Mouse (Mus musculus): Measurements from ENCODE around the gene 1700025G04Rik. TPM values are rescaled to one million over a fixed set of nuclear protein-coding genes. Genes with fewer than 3 reads are reported as not detected.

1700025G04Rik gene
- polyA plus RNA-seq, 1 experiment from 2014 or later, result 29.1 TPM

DNA sequence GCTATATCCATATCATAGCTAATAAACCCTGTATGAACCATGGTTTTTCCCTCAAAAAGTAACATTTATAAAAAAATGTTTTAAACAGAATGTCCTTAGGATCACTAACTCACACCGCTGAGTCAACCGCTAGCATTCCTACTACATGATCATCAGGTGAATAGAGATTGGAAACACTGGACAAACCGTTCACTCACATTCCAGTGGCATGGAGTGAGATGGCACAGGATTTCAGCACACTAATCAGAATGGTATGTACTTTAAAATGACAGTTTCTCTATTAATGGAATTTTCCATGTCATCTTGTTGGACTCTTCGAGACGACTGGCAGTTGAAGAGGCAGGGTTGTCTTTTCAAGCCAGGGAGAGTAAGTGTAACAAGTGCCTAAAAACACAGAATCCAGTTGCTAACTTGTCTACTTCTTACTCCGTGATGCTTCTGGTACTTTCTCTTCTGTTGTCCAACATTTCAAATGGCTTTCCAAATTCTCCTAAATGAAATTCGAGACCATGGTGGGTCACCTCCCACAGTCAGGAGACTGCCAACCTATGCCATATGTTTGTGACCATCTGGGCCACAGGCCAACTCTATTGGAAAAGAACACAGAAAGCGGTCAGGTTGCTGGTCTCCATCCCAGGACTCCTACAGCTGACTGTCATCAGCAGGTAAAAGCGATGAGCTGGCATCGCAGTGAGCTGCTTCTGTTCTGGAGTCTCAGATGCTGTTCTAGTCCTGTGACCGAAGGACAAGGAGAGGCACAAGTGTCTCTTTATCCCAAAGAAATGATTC is 26.4 kb downstream of the 1700025G04Rik start:
- H3K9me3 ChIP-seq (ENCODE audit: control insufficient read depth, low read length), result no peaks in the 10 kb centered on the region
- 92% methylated on average over 11 of the region's 11 CpGs for WGBS
- no peaks in the 10 kb centered on the region for H3K27me3 ChIP-seq (ENCODE audit: control insufficient read depth, insufficient read depth, low read length)
- no peak overlapping the region for H3K4me2 ChIP-seq (ENCODE audit: low read depth, low read length)
- ATAC-seq (ENCODE audit: low read depth), result no peak
- H3K9ac ChIP-seq (replicated peaks; ENCODE audit: low read depth, low read length), result no peak overlapping the region
- no peaks in the 10 kb centered on the region for H3K4me1 ChIP-seq (ENCODE audit: control insufficient read depth, insufficient read depth, low read length)
- no peak overlapping the region for H3K4me3 ChIP-seq (ENCODE audit: low read depth, low read length)
- H3K27ac ChIP-seq (ENCODE audit: low read depth, low read length), result no peak overlapping the region
- H3K36me3 ChIP-seq (ENCODE audit: control insufficient read depth, insufficient read depth, low read length), result no peaks in the 10 kb centered on the region

- no peak overlapping the region for H3K27ac ChIP-seq (ENCODE audit: low read depth, low read length)
- no peak for ATAC-seq (ENCODE audit: low read depth)
Measured at GRCm38 (mm10) chr1:152061745-152062144, 28.2 kb downstream of the 1700025G04Rik start.

GRCm38 (mm10) chr1:152060265-152060664 is 29.7 kb downstream of the 1700025G04Rik start:
- H3K4me1 ChIP-seq (ENCODE audit: control insufficient read depth, insufficient read depth, low read length), result no peaks in the 10 kb centered on the region
- H3K27ac ChIP-seq (ENCODE audit: low read depth, low read length), result no peak overlapping the region
- no peak overlapping the region for H3K4me3 ChIP-seq (ENCODE audit: low read depth, low read length)
- H3K36me3 ChIP-seq (ENCODE audit: control insufficient read depth, insufficient read depth, low read length), result no peaks in the 10 kb centered on the region
- WGBS, result 89% methylated on average over 3 of the region's 3 CpGs
- H3K4me2 ChIP-seq (ENCODE audit: low read depth, low read length), result no peak overlapping the region
- no peak overlapping the region for H3K9ac ChIP-seq (replicated peaks; ENCODE audit: low read depth, low read length)
- ATAC-seq (ENCODE audit: low read depth), result no peak
- H3K9me3 ChIP-seq (ENCODE audit: control insufficient read depth, low read length), result no peaks in the 10 kb centered on the region
- no peaks in the 10 kb centered on the region for H3K27me3 ChIP-seq (ENCODE audit: control insufficient read depth, insufficient read depth, low read length)

More at GRCm38 (mm10) chr1:152061745-152062144, 28.2 kb downstream of the 1700025G04Rik start:
- no peak overlapping the region for H3K4me3 ChIP-seq (ENCODE audit: low read depth, low read length)
- 89% methylated on average over 12 of the region's 12 CpGs for WGBS
- H3K27me3 ChIP-seq (ENCODE audit: control insufficient read depth, insufficient read depth, low read length), result no peaks in the 10 kb centered on the region
- H3K4me1 ChIP-seq (ENCODE audit: control insufficient read depth, insufficient read depth, low read length), result no peaks in the 10 kb centered on the region
- H3K36me3 ChIP-seq (ENCODE audit: control insufficient read depth, insufficient read depth, low read length), result no peaks in the 10 kb centered on the region
- H3K9ac ChIP-seq (replicated peaks; ENCODE audit: low read depth, low read length), result no peak overlapping the region
- no peaks in the 10 kb centered on the region for H3K9me3 ChIP-seq (ENCODE audit: control insufficient read depth, low read length)
- no peak overlapping the region for H3K4me2 ChIP-seq (ENCODE audit: low read depth, low read length)

GRCm38 (mm10) chr1:152058776-152059175 is 31.1 kb downstream of the 1700025G04Rik start:
- no peaks in the 10 kb centered on the region for H3K9me3 ChIP-seq (ENCODE audit: control insufficient read depth, low read length)
- no peak for ATAC-seq (ENCODE audit: low read depth)
- no peak overlapping the region for H3K9ac ChIP-seq (replicated peaks; ENCODE audit: low read depth, low read length)
- no peaks in the 10 kb centered on the region for H3K36me3 ChIP-seq (ENCODE audit: control insufficient read depth, insufficient read depth, low read length)
- no peak overlapping the region for H3K4me2 ChIP-seq (ENCODE audit: low read depth, low read length)
- 79% methylated on average over 3 of the region's 3 CpGs for WGBS
- H3K4me3 ChIP-seq (ENCODE audit: low read depth, low read length), result no peak overlapping the region
- no peak overlapping the region for H3K27ac ChIP-seq (ENCODE audit: low read depth, low read length)
- no peaks in the 10 kb centered on the region for H3K4me1 ChIP-seq (ENCODE audit: control insufficient read depth, insufficient read depth, low read length)
- no peaks in the 10 kb centered on the region for H3K27me3 ChIP-seq (ENCODE audit: control insufficient read depth, insufficient read depth, low read length)

DNA sequence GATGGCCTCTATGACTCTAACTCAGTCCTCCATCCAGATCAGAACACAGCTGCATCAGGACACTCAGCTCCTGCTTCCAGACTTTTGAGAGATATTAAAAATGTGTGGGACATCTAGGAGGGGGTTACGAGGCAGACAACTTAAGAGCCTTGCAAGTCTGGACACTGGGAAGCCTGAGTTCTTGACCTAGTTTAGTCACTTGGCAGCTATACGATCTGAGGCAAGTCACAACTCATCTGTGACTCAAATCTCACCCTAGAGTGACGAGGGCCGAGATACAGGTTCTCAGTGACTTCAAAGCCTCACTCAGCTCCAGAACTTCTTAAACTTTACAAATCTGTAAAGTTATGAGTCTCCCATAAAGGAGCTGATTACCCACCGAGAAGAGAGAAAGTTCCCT is 36.8 kb downstream of the 1700025G04Rik start:
- Histone ChIP-seq H3K27ac (ENCODE audit: low read depth, low read length) (no peak overlapping the region), H3K36me3 (ENCODE audit: control insufficient read depth, insufficient read depth, low read length) (no peaks in the 10 kb centered on the region), H3K9ac (replicated peaks; ENCODE audit: low read depth, low read length) (no peak overlapping the region), H3K9me3 (ENCODE audit: control insufficient read depth, low read length) (no peaks in the 10 kb centered on the region), H3K4me1 (ENCODE audit: control insufficient read depth, insufficient read depth, low read length) (no peaks in the 10 kb centered on the region), H3K27me3 (ENCODE audit: control insufficient read depth, insufficient read depth, low read length) (no peaks in the 10 kb centered on the region), H3K4me3 (ENCODE audit: low read depth, low read length) (no peak overlapping the region), H3K4me2 (ENCODE audit: low read depth, low read length) (no peak overlapping the region)
- 94% methylated on average over 5 of the region's 5 CpGs for WGBS
- no peak for ATAC-seq (ENCODE audit: low read depth)

GRCm38 (mm10) chr1:152051858-152052257 is 38.1 kb downstream of the 1700025G04Rik start:
- Histone ChIP-seq H3K9me3 (ENCODE audit: control insufficient read depth, low read length) (no peaks in the 10 kb centered on the region), H3K4me3 (ENCODE audit: low read depth, low read length) (no peak overlapping the region), H3K27me3 (ENCODE audit: control insufficient read depth, insufficient read depth, low read length) (no peaks in the 10 kb centered on the region), H3K36me3 (ENCODE audit: control insufficient read depth, insufficient read depth, low read length) (no peaks in the 10 kb centered on the region), H3K9ac (replicated peaks; ENCODE audit: low read depth, low read length) (no peak overlapping the region), H3K4me2 (ENCODE audit: low read depth, low read length) (no peak overlapping the region), H3K27ac (ENCODE audit: low read depth, low read length) (no peak overlapping the region), H3K4me1 (ENCODE audit: control insufficient read depth, insufficient read depth, low read length) (no peaks in the 10 kb centered on the region)
- WGBS, result 87% methylated on average over 9 of the region's 9 CpGs
- no peak for ATAC-seq (ENCODE audit: low read depth)

- H3K4me3 ChIP-seq (ENCODE audit: low read depth, low read length), result no peak overlapping the region
- no peaks in the 10 kb centered on the region for H3K4me1 ChIP-seq (ENCODE audit: control insufficient read depth, insufficient read depth, low read length)
- no peaks in the 10 kb centered on the region for H3K27me3 ChIP-seq (ENCODE audit: control insufficient read depth, insufficient read depth, low read length)
- H3K36me3 ChIP-seq (ENCODE audit: control insufficient read depth, insufficient read depth, low read length), result no peaks in the 10 kb centered on the region
- 92% methylated on average over 7 of the region's 7 CpGs for WGBS
- H3K4me2 ChIP-seq (ENCODE audit: low read depth, low read length), result no peak overlapping the region
- H3K9me3 ChIP-seq (ENCODE audit: control insufficient read depth, low read length), result no peaks in the 10 kb centered on the region
- no peak overlapping the region for H3K9ac ChIP-seq (replicated peaks; ENCODE audit: low read depth, low read length)
- H3K27ac ChIP-seq (ENCODE audit: low read depth, low read length), result no peak overlapping the region
- no peak for ATAC-seq (ENCODE audit: low read depth)
Measured at GRCm38 (mm10) chr1:152050037-152050436, 39.9 kb downstream of the 1700025G04Rik start.

DNA sequence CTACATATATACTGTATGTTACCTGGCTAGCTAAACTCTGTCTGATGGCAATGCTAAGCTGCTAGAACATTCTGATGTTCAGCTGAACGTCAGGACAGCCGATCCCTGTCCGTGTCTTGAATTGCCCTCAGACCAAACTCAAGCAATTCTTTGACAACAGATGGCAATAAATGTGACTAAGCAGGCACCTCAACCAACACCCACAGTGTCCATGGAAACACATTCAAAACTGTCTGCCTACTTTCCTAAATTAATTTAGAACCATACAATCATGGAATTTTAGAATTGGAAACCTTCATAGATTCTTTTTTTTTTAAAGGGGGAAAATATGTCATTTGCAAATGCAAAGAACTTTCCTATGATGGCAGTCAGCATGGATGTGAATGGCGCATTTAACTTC is 41.6 kb downstream of the 1700025G04Rik start:
- ATAC-seq (ENCODE audit: low read depth), result no peak
- Histone ChIP-seq H3K36me3 (ENCODE audit: control insufficient read depth, insufficient read depth, low read length) (no peaks in the 10 kb centered on the region), H3K27me3 (ENCODE audit: control insufficient read depth, insufficient read depth, low read length) (no peaks in the 10 kb centered on the region), H3K27ac (ENCODE audit: low read depth, low read length) (no peak overlapping the region), H3K4me1 (ENCODE audit: control insufficient read depth, insufficient read depth, low read length) (no peaks in the 10 kb centered on the region), H3K4me3 (ENCODE audit: low read depth, low read length) (no peak overlapping the region), H3K4me2 (ENCODE audit: low read depth, low read length) (no peak overlapping the region), H3K9me3 (ENCODE audit: control insufficient read depth, low read length) (no peaks in the 10 kb centered on the region), H3K9ac (replicated peaks; ENCODE audit: low read depth, low read length) (no peak overlapping the region)
- 49% methylated on average over 4 of the region's 4 CpGs for WGBS

DNA sequence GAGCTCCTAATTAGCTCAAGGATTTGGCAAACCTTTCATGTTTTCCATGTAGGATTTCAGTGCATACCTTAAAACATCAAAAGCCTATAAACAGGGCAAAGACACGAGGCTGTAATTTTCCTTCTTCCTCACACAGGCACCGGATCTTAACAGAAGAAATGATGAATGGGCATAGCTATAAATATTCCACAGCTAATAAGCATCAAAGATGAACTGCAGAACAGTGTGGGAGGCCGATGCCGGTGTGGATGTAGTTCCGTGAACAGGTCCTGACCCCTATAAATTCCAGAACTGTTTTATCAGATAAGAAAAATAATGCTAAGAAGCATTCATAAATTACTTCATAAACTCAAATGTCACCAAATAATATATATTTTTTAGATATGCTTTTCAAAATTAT is 42.5 kb downstream of the 1700025G04Rik start:
- Histone ChIP-seq H3K4me2 (ENCODE audit: low read depth, low read length) (no peak overlapping the region), H3K4me1 (ENCODE audit: control insufficient read depth, insufficient read depth, low read length) (no peaks in the 10 kb centered on the region), H3K27me3 (ENCODE audit: control insufficient read depth, insufficient read depth, low read length) (no peaks in the 10 kb centered on the region), H3K27ac (ENCODE audit: low read depth, low read length) (no peak overlapping the region), H3K9me3 (ENCODE audit: control insufficient read depth, low read length) (no peaks in the 10 kb centered on the region), H3K4me3 (ENCODE audit: low read depth, low read length) (no peak overlapping the region), H3K9ac (replicated peaks; ENCODE audit: low read depth, low read length) (no peak overlapping the region), H3K36me3 (ENCODE audit: control insufficient read depth, insufficient read depth, low read length) (no peaks in the 10 kb centered on the region)
- no peak for ATAC-seq (ENCODE audit: low read depth)
- WGBS, result 14% methylated on average over 5 of the region's 5 CpGs

Data from neural tube, embryonic 14.5 days (tissue).